In genomic region chr2:38339910-38340625, GRCm38 (mm10) we compare ENCODE assay signal across 10 mouse cellular contexts. TPM values are rescaled to one million over a fixed set of nuclear protein-coding genes. Genes with fewer than 3 reads are reported as not detected.
DNase-seq lines count a peak whose midpoint lies in the region; ATAC-seq and TF ChIP-seq lines count a peak whose summit lies in the region.
"Had no signal": no experiment of that assay in that cellular context is flagged by ENCODE, and none has a peak within 500 bp of the region (broad histone marks: within the 10 kb centered on the region; RNA-seq: fewer than 3 reads in every experiment).

No protein-coding gene starts in this region.

- H3K9ac ChIP-seq in forebrain, postnatal 0 days = peak overlapping the region; percentile 80
- H3K9ac ChIP-seq in liver, embryonic 14.5 days (replicated peaks) = no peak overlapping the region
- H3K9ac ChIP-seq in stomach, postnatal 0 days (ENCODE audit: low read length) = no peak overlapping the region

- no peaks in the 10 kb centered on the region; the same call in 1 of the 2 replicates for H3K9me3 ChIP-seq in megakaryocyte, embryonic 14.5 days
- no peaks in the 10 kb centered on the region for H3K9me3 ChIP-seq in forebrain, postnatal 0 days (ENCODE audit: low read length)
- H3K9me3 ChIP-seq in liver, embryonic 14.5 days (ENCODE audit: control insufficient read depth, low read length) = no peaks in the 10 kb centered on the region
- no peaks in the 10 kb centered on the region for H3K9me3 ChIP-seq in stomach, postnatal 0 days (ENCODE audit: control insufficient read depth, low read length)

- 3% methylated on average over 9 of the region's 9 CpGs for WGBS in forebrain, postnatal 0 days
- WGBS in liver, embryonic 14.5 days (ENCODE audit: insufficient replicate concordance) = 2% methylated on average over 9 of the region's 9 CpGs
- 3% methylated on average over 9 of the region's 9 CpGs for WGBS in stomach, postnatal 0 days

- peak; percentile 60 for DNase-seq in forebrain, postnatal 0 days
- DNase-seq in liver, embryonic 14.5 days (ENCODE audit: low read depth in 3 of 3, low spot score in 3 of 3) = no peak
- no peak for DNase-seq in stomach, postnatal 0 days (ENCODE audit: low spot score)
- no peak for DNase-seq in gastrocnemius, postnatal 36 days
- no peak for DNase-seq in cerebellum, postnatal 36 days
- DNase-seq: adrenal gland, postnatal 10 days; thymus, postnatal 25 days had no signal

- no peaks in the 10 kb centered on the region for H3K36me3 ChIP-seq in megakaryocyte, embryonic 14.5 days (replicated peaks; ENCODE audit: low read length)
- no peaks in the 10 kb centered on the region for H3K36me3 ChIP-seq in forebrain, postnatal 0 days (ENCODE audit: insufficient read depth)
- H3K36me3 ChIP-seq in liver, embryonic 14.5 days (replicated peaks; ENCODE audit: control insufficient read depth, insufficient read depth, low read depth) = no peaks in the 10 kb centered on the region
- H3K36me3 ChIP-seq in stomach, postnatal 0 days (ENCODE audit: control insufficient read depth, insufficient read depth, low read length) = no peaks in the 10 kb centered on the region

- peaks cover 21% of the 10 kb centered on the region for H3K4me1 ChIP-seq in megakaryocyte, embryonic 14.5 days
- no peaks in the 10 kb centered on the region for H3K4me1 ChIP-seq in forebrain, postnatal 0 days (ENCODE audit: insufficient read depth)
- no peaks in the 10 kb centered on the region for H3K4me1 ChIP-seq in liver, embryonic 14.5 days (replicated peaks; ENCODE audit: control insufficient read depth in 2 of 2, insufficient read depth in 2 of 2, low read length in 1 of 2)
- H3K4me1 ChIP-seq in stomach, postnatal 0 days (replicated peaks; ENCODE audit: control insufficient read depth, insufficient read depth) = peaks cover 3% of the 10 kb centered on the region; the same call in 1 of the 2 replicates

- H3K4me2 ChIP-seq in forebrain, postnatal 0 days (ENCODE audit: low read depth) = peak overlapping the region; percentile 86
- H3K4me2 ChIP-seq in liver, embryonic 14.5 days (ENCODE audit: low read depth) = peak overlapping the region; percentile 45
- peak overlapping the region; percentile 78 for H3K4me2 ChIP-seq in stomach, postnatal 0 days (replicated peaks; ENCODE audit: low read depth)

- ATAC-seq in megakaryocyte, adult 5-6 weeks (ENCODE audit: poor library complexity, severe bottlenecking) = no peak
- no peak for ATAC-seq in forebrain, postnatal 0 days
- ATAC-seq in liver, embryonic 14.5 days (ENCODE audit: insufficient read depth) = no peak
- no peak for ATAC-seq in stomach, postnatal 0 days (ENCODE audit: low FRiP score, low TSS enrichment)
- no peak for ATAC-seq in granulocyte monocyte progenitor cell, adult 5-6 weeks (replicated peaks; ENCODE audit: poor library complexity, severe bottlenecking)

- TF ChIP-seq EP300 in liver, embryonic 14.5 days (IDR thresholded peaks at IDR 0.05; ENCODE audit: low read depth) = no peak
- TF ChIP-seq EP300 in stomach, postnatal 0 days (optimal IDR thresholded peaks at IDR 0.05) = no peak

- peaks cover 98% of the 10 kb centered on the region for H3K27me3 ChIP-seq in megakaryocyte, embryonic 14.5 days (replicated peaks)
- H3K27me3 ChIP-seq in forebrain, postnatal 0 days (ENCODE audit: insufficient read depth, low read length) = peaks cover 17% of the 10 kb centered on the region; the same call in 1 of the 2 replicates
- peaks cover 95% of the 10 kb centered on the region for H3K27me3 ChIP-seq in liver, embryonic 14.5 days (ENCODE audit: control insufficient read depth, insufficient read depth, low read length)
- peaks cover 37% of the 10 kb centered on the region; the same call in 1 of the 2 replicates for H3K27me3 ChIP-seq in stomach, postnatal 0 days (ENCODE audit: control insufficient read depth, insufficient read depth, low read length)

- TF ChIP-seq CTCF in forebrain, postnatal 0 days (IDR thresholded peaks at IDR 0.05; ENCODE audit: low read depth) = no peak
- TF ChIP-seq CTCF in liver, embryonic 14.5 days (IDR thresholded peaks at IDR 0.05; ENCODE audit: low read depth) = no peak
- no peak for TF ChIP-seq CTCF in stomach, postnatal 0 days (IDR thresholded peaks at IDR 0.05; ENCODE audit: low read depth)

- peak overlapping the region; percentile 82 for H3K4me3 ChIP-seq in megakaryocyte, embryonic 14.5 days (replicated peaks)
- peak overlapping the region; percentile 60 for H3K4me3 ChIP-seq in forebrain, postnatal 0 days (ENCODE audit: low read depth, low read length)
- no peak overlapping the region; a peak in 1 of 4 replicates for H3K4me3 ChIP-seq in liver, embryonic 14.5 days (ENCODE audit: insufficient read depth in 1 of 2, low read depth in 2 of 2, low read length in 2 of 2)
- H3K4me3 ChIP-seq in stomach, postnatal 0 days (ENCODE audit: low read depth, low read length) = peak overlapping the region; percentile 47

- intact Hi-C loops in gastrocnemius, postnatal 36 days (cut with DNase I) = no loop called here

- H3K27ac ChIP-seq in forebrain, postnatal 0 days (ENCODE audit: low read depth, low read length) = peak overlapping the region; percentile 91
- H3K27ac ChIP-seq in liver, embryonic 14.5 days = no peak overlapping the region
- H3K27ac ChIP-seq in stomach, postnatal 0 days (replicated peaks) = no peak overlapping the region

RNA-seq across cellular contexts. Expression of gene Lhx2, which starts 1.0 kb away (rescaled TPM):
- polyA plus RNA-seq in megakaryocyte, embryonic 14.5 days (2012; ENCODE audit: insufficient read depth, low replicate concordance) = 0.03 TPM in 1 of 2 replicates, not detected in the other
- total RNA-seq in megakaryocyte, adult 5-6 weeks (2015) = 0.18 and 1.0 TPM in 2 replicates
- not detected in 2 replicates for total RNA-seq in megakaryocyte, adult 5-6 weeks (2017)
- total RNA-seq in forebrain, postnatal 0 days (2014; rRNA removed) = 82.8 and 87.6 TPM in 2 replicates
- polyA plus RNA-seq in forebrain, postnatal 0 days (2015; fragmentation: Nextera tagmentation; extraction: Ambion mirVana) = 43.5 and 45.9 TPM in 2 replicates
- 3.0 and 3.8 TPM in 2 replicates for polyA plus RNA-seq in liver, embryonic 14.5 days (2012; rRNA removed)
- 1.4 and 2.5 TPM in 2 replicates for polyA plus RNA-seq in liver, embryonic 14.5 days (2014; fragmentation: Nextera tagmentation; extraction: Ambion mirVana)
- not detected in 2 replicates for polyA plus RNA-seq in stomach, postnatal 0 days (2015; fragmentation: Nextera tagmentation; extraction: Ambion mirVana)
- not detected for total RNA-seq in gastrocnemius, postnatal 36 days (2021)
- not detected in 2 replicates for total RNA-seq in granulocyte monocyte progenitor cell, adult 5-6 weeks (2014; fragmentation: Nextera tagmentation)
- total RNA-seq in granulocyte monocyte progenitor cell, adult 5-6 weeks (2017) = not detected in 2 replicates

RNA-seq across cellular contexts. Expression of gene Dennd1a, which starts 52.9 kb away (rescaled TPM):
- 25.6 and 36.1 TPM in 2 replicates for polyA plus RNA-seq in megakaryocyte, embryonic 14.5 days (2012; ENCODE audit: insufficient read depth, low replicate concordance)
- total RNA-seq in megakaryocyte, adult 5-6 weeks (2015) = 32.1 and 36.8 TPM in 2 replicates
- total RNA-seq in megakaryocyte, adult 5-6 weeks (2017) = 31.9 and 35.0 TPM in 2 replicates
- 39.8 and 52.1 TPM in 2 replicates for total RNA-seq in forebrain, postnatal 0 days (2014; rRNA removed)
- 14.1 and 16.7 TPM in 2 replicates for polyA plus RNA-seq in forebrain, postnatal 0 days (2015; fragmentation: Nextera tagmentation; extraction: Ambion mirVana)
- polyA plus RNA-seq in liver, embryonic 14.5 days (2012; rRNA removed) = 6.5 and 6.9 TPM in 2 replicates
- polyA plus RNA-seq in liver, embryonic 14.5 days (2014; fragmentation: Nextera tagmentation; extraction: Ambion mirVana) = 5.5 and 8.7 TPM in 2 replicates
- polyA plus RNA-seq in stomach, postnatal 0 days (2015; fragmentation: Nextera tagmentation; extraction: Ambion mirVana) = 3.1 and 4.3 TPM in 2 replicates
- total RNA-seq in gastrocnemius, postnatal 36 days (2021) = 10 to 100 TPM; 24.9 to 28.2 TPM
- 29.8 and 42.6 TPM in 2 replicates for total RNA-seq in granulocyte monocyte progenitor cell, adult 5-6 weeks (2014; fragmentation: Nextera tagmentation)
- total RNA-seq in granulocyte monocyte progenitor cell, adult 5-6 weeks (2017) = 15.8 and 23.0 TPM in 2 replicates

Comparison
In these comparisons a context has a peak if more than half of its experiments do, and no peak if none do; other contexts are left out.
1. H3K4me3 ChIP-seq: peak in megakaryocyte, embryonic 14.5 days (single experiment), forebrain, postnatal 0 days (single experiment) and stomach, postnatal 0 days (single experiment); none in liver, embryonic 14.5 days (0 of 2).
2. RNA of gene Lhx2, which starts 1.0 kb away (total RNA-seq): 82.8 to 87.6 TPM in forebrain, postnatal 0 days; not detected in gastrocnemius, postnatal 36 days, 0.18 to 1.0 TPM in megakaryocyte, adult 5-6 weeks and not detected in granulocyte monocyte progenitor cell, adult 5-6 weeks; every median in the first group is over 10 times any median in the second.
3. Peak in every context shown above with its lines, with median percentiles within 50 percentile points of each other: H3K4me2 ChIP-seq.